13 mouse cellular contexts compared by ENCODE assay signal in the genomic region with DNA sequence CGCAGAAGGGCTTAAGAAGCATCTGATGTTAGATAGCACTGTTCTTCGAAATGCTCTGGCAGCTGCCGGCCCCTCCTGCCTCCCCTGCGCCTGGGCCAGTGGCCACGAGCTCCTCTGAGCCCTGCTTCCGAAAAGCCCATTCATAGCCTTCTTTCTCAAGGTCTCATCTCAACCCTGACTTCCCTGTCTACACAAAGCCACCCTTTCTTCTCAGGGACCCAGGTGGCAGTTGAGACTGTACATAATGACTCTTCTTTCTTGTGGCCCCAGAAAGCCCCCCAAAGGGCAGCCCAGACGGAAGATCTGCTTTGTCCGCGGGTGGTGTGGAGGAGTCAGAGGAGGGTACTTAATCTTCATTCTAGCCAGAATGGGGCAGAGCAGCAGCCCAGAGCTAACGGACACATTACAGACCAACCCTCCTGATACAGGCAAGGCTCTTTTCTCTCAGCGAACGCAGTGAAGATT. TPM values are rescaled to one million over a fixed set of nuclear protein-coding genes. Genes with fewer than 3 reads are reported as not detected.
DNase-seq lines count a peak whose midpoint lies in the region; ATAC-seq and TF ChIP-seq lines count a peak whose summit lies in the region.
"Had no signal": no experiment of that assay in that cellular context is flagged by ENCODE, and none has a peak within 500 bp of the region (broad histone marks: within the 10 kb centered on the region; RNA-seq: fewer than 3 reads in every experiment).

No protein-coding gene starts in this region.

- peak overlapping the region; percentile 27 for H3K4me3 ChIP-seq in layer of hippocampus, adult 2 months
- no peak overlapping the region for H3K4me3 ChIP-seq in hindbrain, embryonic 11.5 days (ENCODE audit: low read depth, low read length)
- H3K4me3 ChIP-seq: heart, embryonic 10.5 days; liver, embryonic 15.5 days; megakaryocyte, embryonic 14.5 days; stomach, embryonic 15.5 days had no signal

- H3K36me3 ChIP-seq in hindbrain, embryonic 11.5 days (ENCODE audit: control insufficient read depth, insufficient read depth, low read length), result no peaks in the 10 kb centered on the region
- H3K36me3 ChIP-seq: heart, embryonic 10.5 days; liver, embryonic 15.5 days; stomach, embryonic 15.5 days had no signal

- no peak overlapping the region for H3K9ac ChIP-seq in hindbrain, embryonic 11.5 days (ENCODE audit: low read depth, low read length)
- H3K9ac ChIP-seq: liver, embryonic 15.5 days; stomach, embryonic 15.5 days had no signal

- DNase-seq in layer of hippocampus, adult 2 months (ENCODE audit: low spot score in 2 of 2), result peak in 1 of 2 experiments; percentile 51
- DNase-seq in layer of hippocampus, postnatal 25 days (ENCODE audit: extremely low spot score in 1 of 2, low spot score in 1 of 2), result no peak
- no peak for DNase-seq in hindbrain, embryonic 11.5 days (ENCODE audit: low spot score)
- peak; percentile 32 to 33 for DNase-seq in left cerebral cortex, postnatal 36 days (ENCODE audit: low spot score in 2 of 2)
- DNase-seq in right cerebral cortex, postnatal 25 days, result peak; percentile 50
- no peak for DNase-seq in adrenal gland, postnatal 14 days
- no peak for DNase-seq in cerebellum, postnatal 36 days
- DNase-seq: embryo, embryonic 11 days had no signal

- ATAC-seq in hindbrain, embryonic 11.5 days (ENCODE audit: low FRiP score), result no peak
- ATAC-seq: intestine, embryonic 16.5 days had no signal

- WGBS in hindbrain, embryonic 11.5 days, result 57% methylated on average over 12 of the region's 12 CpGs

- intact Hi-C loops in left cerebral cortex, postnatal 36 days (cut with DNase I), result loop anchor here (5.0 kb wide), 1 partner anchor 46 kb away; no protein-coding TSS in a partner anchor

- peak overlapping the region; percentile 86 for H3K27ac ChIP-seq in layer of hippocampus, adult 2 months
- 0 out of 2 replicates have a peak overlapping the region, but pooled peaks have one; percentile 24 for H3K27ac ChIP-seq in hindbrain, embryonic 11.5 days (ENCODE audit: low read depth, low read length)
- H3K27ac ChIP-seq: heart, embryonic 10.5 days; liver, embryonic 15.5 days; stomach, embryonic 15.5 days had no signal

- no peaks in the 10 kb centered on the region for H3K27me3 ChIP-seq in hindbrain, embryonic 11.5 days (ENCODE audit: control insufficient read depth, insufficient read depth, low read length)
- H3K27me3 ChIP-seq: liver, embryonic 15.5 days; stomach, embryonic 15.5 days had no signal

- TF ChIP-seq CTCF in layer of hippocampus, adult 2 months (conservative IDR thresholded peaks at IDR 0.05), result no peak

- no peak overlapping the region for H3K4me2 ChIP-seq in hindbrain, embryonic 11.5 days (replicated peaks; ENCODE audit: low read depth, low read length)
- H3K4me2 ChIP-seq: liver, embryonic 15.5 days; stomach, embryonic 15.5 days had no signal

- no peaks in the 10 kb centered on the region for H3K9me3 ChIP-seq in hindbrain, embryonic 11.5 days (ENCODE audit: control insufficient read depth, low read length)
- H3K9me3 ChIP-seq: heart, embryonic 10.5 days; liver, embryonic 15.5 days; stomach, embryonic 15.5 days had no signal

- 0 out of 2 replicates have a peak, but pooled peaks cover 2% of the 10 kb centered on the region for H3K4me1 ChIP-seq in hindbrain, embryonic 11.5 days (replicated peaks; ENCODE audit: control insufficient read depth, insufficient read depth, low read length)
- H3K4me1 ChIP-seq: liver, embryonic 15.5 days; stomach, embryonic 15.5 days had no signal

RNA-seq across cellular contexts. Expression of a gene that starts 11.7 kb away (rescaled TPM):
- 10 to 100 TPM; 14.8 to 14.9 TPM for total RNA-seq in layer of hippocampus, adult 2 months (2021)
- 10 to 100 TPM; 11.3 to 14.1 TPM for total RNA-seq in layer of hippocampus, postnatal 25 days (2021)
- polyA plus RNA-seq in hindbrain, embryonic 11.5 days (2014; fragmentation: Nextera tagmentation; extraction: Ambion mirVana), result 35.1 and 41.9 TPM in 2 replicates
- total RNA-seq in left cerebral cortex, postnatal 36 days (2021), result 10 to 100 TPM; 11.1 to 12.7 TPM
- total RNA-seq in adrenal gland, postnatal 14 days (2021), result 6.5 and 9.4 TPM in 2 replicates

RNA-seq across cellular contexts. Expression of a gene that starts 39.8 kb away (rescaled TPM):
- total RNA-seq in layer of hippocampus, adult 2 months (2021), result 10 to 100 TPM; 93.4 to 95.0 TPM
- 100 to 1,000 TPM in 1 of 2 experiments, 10 to 100 TPM in 1; 95.5 to 102 TPM for total RNA-seq in layer of hippocampus, postnatal 25 days (2021)
- polyA plus RNA-seq in hindbrain, embryonic 11.5 days (2014; fragmentation: Nextera tagmentation; extraction: Ambion mirVana), result 22.5 and 26.0 TPM in 2 replicates
- 100 to 1,000 TPM in 1 of 2 experiments, 10 to 100 TPM in 1; 97.2 to 100 TPM for total RNA-seq in left cerebral cortex, postnatal 36 days (2021)
- total RNA-seq in adrenal gland, postnatal 14 days (2021), result 67.9 and 75.7 TPM in 2 replicates

RNA-seq across cellular contexts. Expression of a gene that starts 49.7 kb away (rescaled TPM):
- 100 to 1,000 TPM; 277 to 278 TPM for total RNA-seq in layer of hippocampus, adult 2 months (2021)
- 100 to 1,000 TPM; 307 to 311 TPM for total RNA-seq in layer of hippocampus, postnatal 25 days (2021)
- polyA plus RNA-seq in hindbrain, embryonic 11.5 days (2014; fragmentation: Nextera tagmentation; extraction: Ambion mirVana), result 12.6 and 15.0 TPM in 2 replicates
- 100 to 1,000 TPM; 363 to 430 TPM for total RNA-seq in left cerebral cortex, postnatal 36 days (2021)
- total RNA-seq in adrenal gland, postnatal 14 days (2021), result 14.2 and 17.2 TPM in 2 replicates

Comparison
In these comparisons a context has a peak if more than half of its experiments do, and no peak if none do; other contexts are left out.
1. DNase-seq: peak in left cerebral cortex, postnatal 36 days (2 of 2) and right cerebral cortex, postnatal 25 days (single experiment); none in layer of hippocampus, postnatal 25 days (0 of 2), hindbrain, embryonic 11.5 days (single experiment), adrenal gland, postnatal 14 days (single experiment) and cerebellum, postnatal 36 days (0 of 2).
2. RNA of a gene that starts 49.7 kb away (total RNA-seq): 363 to 430 TPM in left cerebral cortex, postnatal 36 days, 307 to 311 TPM in layer of hippocampus, postnatal 25 days and 277 to 278 TPM in layer of hippocampus, adult 2 months; 14.2 to 17.2 TPM in adrenal gland, postnatal 14 days; every median in the first group is over 10 times any median in the second.